Mouse (Mus musculus) liver, adult (tissue): ENCODE measurements around the gene Ccdc71.

Experiments used
- GATA4 ChIP-seq: IDR thresholded peaks from 2 replicates; pipeline ENCODE4 v1.6.1; 2014; ENCODE audit warnings: mild to moderate bottlenecking, low read length; ENCODE audit not compliant: insufficient replicate concordance

The Ccdc71 gene

GRCm38 (mm10) chr9:108479241-108479640 lies 18.9 kb downstream of the Ccdc71 start:
- TF ChIP-seq GATA4 = no peak

- TF ChIP-seq GATA4 = no peak
These were observed 19.5 kb downstream of the Ccdc71 start, which contains the start of gene Lamb2 for GRCm38 (mm10) chr9:108479721-108480351. Gene Lamb2 (plus strand): TSS chr9:108479736.

GRCm38 (mm10) chr9:108480813-108481519 lies 20.6 kb downstream of the Ccdc71 start:
- no peak for TF ChIP-seq GATA4

- no peak for TF ChIP-seq GATA4
These were observed 21.3 kb downstream of the Ccdc71 start for GRCm38 (mm10) chr9:108481520-108482210.

- no peak for TF ChIP-seq GATA4
These were observed 22.9 kb downstream of the Ccdc71 start for GRCm38 (mm10) chr9:108483051-108483790.

- no peak for TF ChIP-seq GATA4
These were observed 23.7 kb downstream of the Ccdc71 start for GRCm38 (mm10) chr9:108484021-108484420.

- no peak for TF ChIP-seq GATA4
These were observed 25.1 kb downstream of the Ccdc71 start for GRCm38 (mm10) chr9:108485301-108485875.

- TF ChIP-seq GATA4 = no peak
These were observed 26.7 kb downstream of the Ccdc71 start for GRCm38 (mm10) chr9:108486973-108487530.

- no peak for TF ChIP-seq GATA4
These were observed 28.1 kb downstream of the Ccdc71 start for GRCm38 (mm10) chr9:108488403-108488802.

- no peak for TF ChIP-seq GATA4
These were observed 28.9 kb downstream of the Ccdc71 start for GRCm38 (mm10) chr9:108489215-108489614.

GRCm38 (mm10) chr9:108489702-108490558 lies 29.6 kb downstream of the Ccdc71 start:
- no peak for TF ChIP-seq GATA4

GRCm38 (mm10) chr9:108490559-108491285 lies 30.4 kb downstream of the Ccdc71 start, which contains the start of gene Usp19:
Gene Usp19 (plus strand): TSS chr9:108490602.
- TF ChIP-seq GATA4 = no peak

- no peak for TF ChIP-seq GATA4
These were observed 30.9 kb downstream of the Ccdc71 start for GRCm38 (mm10) chr9:108491286-108491580.
